Mouse (Mus musculus): ENCODE results near the gene Gm16181.
"Not testable (repeated sequence)": the region's sequence is repeated elsewhere in the genome, so short reads cannot be mapped to it uniquely, and the experiment has no call there.

The Gm16181 gene

GRCm38 (mm10) chr17:35232659-35233058, 12.0 kb downstream of the Gm16181 start:
- no peak for DNase-seq (ENCODE audit: low read depth, low spot score)

GRCm38 (mm10) chr17:35233114-35233980, 12.7 kb downstream of the Gm16181 start, which contains the start of gene Atp6v1g2:
Atp6v1g2 (plus strand) TSS chr17:35233660.
- no peak for DNase-seq (ENCODE audit: low read depth, low spot score)

- not testable (repeated sequence) for DNase-seq (ENCODE audit: low read depth, low spot score)
Measured at GRCm38 (mm10) chr17:35234090-35234489, 13.5 kb downstream of the Gm16181 start.

GRCm38 (mm10) chr17:35234903-35235302, 14.3 kb downstream of the Gm16181 start:
- DNase-seq (ENCODE audit: low read depth, low spot score) = no peak

- peak; percentile 98 for DNase-seq (ENCODE audit: low read depth, low spot score)
Measured at GRCm38 (mm10) chr17:35235614-35236389, 15.2 kb downstream of the Gm16181 start, which contains the start of gene Nfkbil1. Nfkbil1 (minus strand) TSS chr17:35235792.

GRCm38 (mm10) chr17:35236390-35236746, 15.7 kb downstream of the Gm16181 start:
- DNase-seq (ENCODE audit: low read depth, low spot score) = peak; percentile 91

GRCm38 (mm10) chr17:35236996-35237395, 16.4 kb downstream of the Gm16181 start:
- DNase-seq (ENCODE audit: low read depth, low spot score) = no peak

- DNase-seq (ENCODE audit: low read depth, low spot score) = no peak
Measured at GRCm38 (mm10) chr17:35237504-35237903, 16.9 kb downstream of the Gm16181 start.

GRCm38 (mm10) chr17:35239700-35240099, 19.1 kb downstream of the Gm16181 start:
- DNase-seq (ENCODE audit: low read depth, low spot score) = no peak

- DNase-seq (ENCODE audit: low read depth, low spot score) = no peak
Measured at GRCm38 (mm10) chr17:35240384-35241304, 20.0 kb downstream of the Gm16181 start.

GRCm38 (mm10) chr17:35241305-35242014, 20.8 kb downstream of the Gm16181 start, which contains the start of gene Ddx39b:
Ddx39b (plus strand) TSS chr17:35241746.
- peak; percentile 97 for DNase-seq (ENCODE audit: low read depth, low spot score)

GRCm38 (mm10) chr17:35242015-35242941, 21.6 kb downstream of the Gm16181 start:
- no peak for DNase-seq (ENCODE audit: low read depth, low spot score)

GRCm38 (mm10) chr17:35243086-35243485, 22.5 kb downstream of the Gm16181 start:
- DNase-seq (ENCODE audit: low read depth, low spot score) = no peak

- DNase-seq (ENCODE audit: low read depth, low spot score) = no peak
Measured at GRCm38 (mm10) chr17:35244999-35245398, 24.4 kb downstream of the Gm16181 start.

- no peak for DNase-seq (ENCODE audit: low read depth, low spot score)
Measured at GRCm38 (mm10) chr17:35245731-35246623, 25.3 kb downstream of the Gm16181 start.

- DNase-seq (ENCODE audit: low read depth, low spot score) = no peak
Measured at GRCm38 (mm10) chr17:35247144-35247543, 26.5 kb downstream of the Gm16181 start.

GRCm38 (mm10) chr17:35248986-35249385, 28.4 kb downstream of the Gm16181 start:
- no peak for DNase-seq (ENCODE audit: low read depth, low spot score)

- no peak for DNase-seq (ENCODE audit: low read depth, low spot score)
Measured at GRCm38 (mm10) chr17:35249451-35250197, 29.0 kb downstream of the Gm16181 start.
